ENCODE assay signal across 8 mouse cellular contexts in genomic region chr2:26847706-26848105, GRCm38 (mm10). TPM values are rescaled to one million over a fixed set of nuclear protein-coding genes. Genes with fewer than 3 reads are reported as not detected.
DNase-seq lines count a peak whose midpoint lies in the region; ATAC-seq and TF ChIP-seq lines count a peak whose summit lies in the region.

No protein-coding gene starts in this region.

- TF ChIP-seq POLR2A in cerebellum, adult 2 months (IDR thresholded peaks at IDR 0.05; ENCODE audit: borderline replicate concordance, insufficient read depth, low read length): no peak

- H3K9me3 ChIP-seq in forebrain, embryonic 14.5 days (replicated peaks; ENCODE audit: control insufficient read depth, low read length): no peaks in the 10 kb centered on the region; the same call in 1 of the 2 replicates
- H3K9me3 ChIP-seq in forebrain, embryonic 12.5 days: 0 out of 2 replicates have a peak, but pooled peaks cover under 1% of the 10 kb centered on the region
- H3K9me3 ChIP-seq in midbrain, embryonic 16.5 days (replicated peaks; ENCODE audit: control insufficient read depth, low read length, poor library complexity, severe bottlenecking): no peaks in the 10 kb centered on the region

- 51% methylated on average over 2 of the region's 2 CpGs for WGBS in forebrain, embryonic 14.5 days
- 57% methylated on average over 2 of the region's 2 CpGs for WGBS in forebrain, embryonic 12.5 days
- 47% methylated on average over 2 of the region's 2 CpGs for WGBS in cerebellum, adult 2 months
- 57% methylated on average over 2 of the region's 2 CpGs for WGBS in midbrain, embryonic 16.5 days

- TF ChIP-seq CTCF in cerebellum, adult 2 months (IDR thresholded peaks at IDR 0.05; ENCODE audit: borderline replicate concordance, insufficient read depth, low read depth, low read length): peak; percentile 23; the same call in 1 of the 2 replicates

- ATAC-seq in forebrain, embryonic 14.5 days: no peak
- ATAC-seq in forebrain, embryonic 12.5 days (ENCODE audit: low FRiP score): no peak
- ATAC-seq in midbrain, embryonic 16.5 days: no peak

- H3K36me3 ChIP-seq in forebrain, embryonic 14.5 days (ENCODE audit: control insufficient read depth, insufficient read depth, low read length): no peaks in the 10 kb centered on the region
- no peaks in the 10 kb centered on the region for H3K36me3 ChIP-seq in forebrain, embryonic 12.5 days (replicated peaks)
- no peaks in the 10 kb centered on the region for H3K36me3 ChIP-seq in midbrain, embryonic 16.5 days (ENCODE audit: control insufficient read depth, insufficient read depth, low read length)

- no peak overlapping the region for H3K4me2 ChIP-seq in forebrain, embryonic 14.5 days (ENCODE audit: low read length)
- no peak overlapping the region for H3K4me2 ChIP-seq in forebrain, embryonic 12.5 days
- no peak overlapping the region for H3K4me2 ChIP-seq in midbrain, embryonic 16.5 days (ENCODE audit: low read length)

- no peak overlapping the region for H3K4me3 ChIP-seq in forebrain, embryonic 14.5 days (ENCODE audit: low read depth, low read length)
- no peak overlapping the region for H3K4me3 ChIP-seq in forebrain, embryonic 12.5 days (replicated peaks)
- no peak overlapping the region for H3K4me3 ChIP-seq in cerebellum, adult 2 months (replicated peaks; ENCODE audit: insufficient read depth, low read depth, low read length)
- H3K4me3 ChIP-seq in midbrain, embryonic 16.5 days (ENCODE audit: low read depth, low read length): no peak overlapping the region

- no peaks in the 10 kb centered on the region for H3K27me3 ChIP-seq in forebrain, embryonic 14.5 days (replicated peaks; ENCODE audit: control insufficient read depth, insufficient read depth, low read length)
- H3K27me3 ChIP-seq in forebrain, embryonic 12.5 days: no peaks in the 10 kb centered on the region
- no peaks in the 10 kb centered on the region for H3K27me3 ChIP-seq in cerebellum, adult 2 months (ENCODE audit: control insufficient read depth, insufficient read depth, low read length)
- H3K27me3 ChIP-seq in midbrain, embryonic 16.5 days (ENCODE audit: control insufficient read depth, insufficient read depth, low read depth, low read length): no peaks in the 10 kb centered on the region

- no peak overlapping the region for H3K9ac ChIP-seq in forebrain, embryonic 14.5 days (ENCODE audit: low read length)
- no peak overlapping the region for H3K9ac ChIP-seq in forebrain, embryonic 12.5 days
- no peak overlapping the region for H3K9ac ChIP-seq in midbrain, embryonic 16.5 days (ENCODE audit: low read depth, low read length)

- no peak overlapping the region for H3K27ac ChIP-seq in forebrain, embryonic 14.5 days (ENCODE audit: low read depth, low read length)
- no peak overlapping the region for H3K27ac ChIP-seq in forebrain, embryonic 12.5 days
- H3K27ac ChIP-seq in cerebellum, adult 2 months (ENCODE audit: insufficient read depth, low read length): no peak overlapping the region
- no peak overlapping the region for H3K27ac ChIP-seq in midbrain, embryonic 16.5 days (ENCODE audit: low read length)

- peak; percentile 29 for DNase-seq in forebrain, embryonic 14.5 days (ENCODE audit: low spot score)
- peak; percentile 9 for DNase-seq in ovary, postnatal 14 days (ENCODE audit: low spot score)
- DNase-seq in ovary, postnatal 10 days (ENCODE audit: low spot score): no peak
- peak in 1 of 2 experiments; percentile 8 for DNase-seq in cerebellum, adult 2 months
- peak; percentile 49 for DNase-seq in kidney, postnatal 14 days
- peak; percentile 11 for DNase-seq in retina, adult 2 months (ENCODE audit: low read depth, low spot score)

- no peaks in the 10 kb centered on the region for H3K4me1 ChIP-seq in forebrain, embryonic 14.5 days (ENCODE audit: control insufficient read depth, insufficient read depth, low read length)
- no peaks in the 10 kb centered on the region for H3K4me1 ChIP-seq in forebrain, embryonic 12.5 days
- H3K4me1 ChIP-seq in cerebellum, adult 2 months (ENCODE audit: control insufficient read depth, insufficient read depth, low read length): no peaks in the 10 kb centered on the region; the same call in 1 of the 2 replicates
- no peaks in the 10 kb centered on the region for H3K4me1 ChIP-seq in midbrain, embryonic 16.5 days (ENCODE audit: control insufficient read depth, insufficient read depth, low read length)

RNA-seq across cellular contexts. Expression of gene Abo, which starts 17.1 kb away (rescaled TPM):
- polyA plus RNA-seq in forebrain, embryonic 14.5 days (2014; fragmentation: Nextera tagmentation; extraction: Ambion mirVana): not detected in 2 replicates
- not detected in 2 replicates for polyA plus RNA-seq in forebrain, embryonic 12.5 days (2016; fragmentation: Nextera tagmentation; extraction: Ambion mirVana)
- polyA plus RNA-seq in cerebellum, adult 2 months (2012; rRNA removed): 0.08 TPM in 1 of 2 replicates, not detected in the other
- not detected in 2 replicates for polyA plus RNA-seq in midbrain, embryonic 16.5 days (2015; fragmentation: Nextera tagmentation; extraction: Ambion mirVana)

RNA-seq across cellular contexts. Expression of gene Surf6, which starts 55.0 kb away (rescaled TPM):
- 15.4 and 17.2 TPM in 2 replicates for polyA plus RNA-seq in forebrain, embryonic 14.5 days (2014; fragmentation: Nextera tagmentation; extraction: Ambion mirVana)
- 28.8 and 29.5 TPM in 2 replicates for polyA plus RNA-seq in forebrain, embryonic 12.5 days (2016; fragmentation: Nextera tagmentation; extraction: Ambion mirVana)
- 24.0 and 25.2 TPM in 2 replicates for polyA plus RNA-seq in cerebellum, adult 2 months (2012; rRNA removed)
- polyA plus RNA-seq in midbrain, embryonic 16.5 days (2015; fragmentation: Nextera tagmentation; extraction: Ambion mirVana): 30.7 and 32.6 TPM in 2 replicates
